Mouse (Mus musculus) bone marrow, adult 2 months (tissue): ENCODE results near the gene Txlna. TPM values are rescaled to one million over a fixed set of nuclear protein-coding genes. Genes with fewer than 3 reads are reported as not detected.

Experiments
- H3K27ac ChIP-seq: fragments of 200-500 bp; 2 replicates; pipeline ENCODE4 v1.5.1; 2012; ENCODE audit warnings: low read depth, mild to moderate bottlenecking, control low read depth, inconsistent platforms, low read length; ENCODE audit not compliant: control insufficient read depth, poor library complexity, insufficient read depth
- H3K4me1 ChIP-seq: fragments of 200-500 bp; 2 replicates; pipeline ENCODE4 v1.6.1; 2011; ENCODE audit warnings: low read length; ENCODE audit not compliant: control insufficient read depth, insufficient read depth
- H3K4me3 ChIP-seq: fragments of 200-500 bp; replicated peaks from 2 replicates; pipeline ENCODE3; 2011; ENCODE audit warnings: mild to moderate bottlenecking, low read depth, low read length, control low read depth; ENCODE audit not compliant: control insufficient read depth
- CTCF ChIP-seq: fragments of 200-500 bp; IDR thresholded peaks from 2 replicates; pipeline ENCODE4 v1.5.1; 2011; ENCODE audit warnings: low read length, control low read depth; ENCODE audit not compliant: control insufficient read depth, insufficient read depth
- POLR2A ChIP-seq: fragments of 200-500 bp; IDR thresholded peaks from 2 replicates; pipeline ENCODE4 v1.6.1; 2011; ENCODE audit warnings: low read depth, mild to moderate bottlenecking, control low read depth, low read length, borderline replicate concordance; ENCODE audit not compliant: control insufficient read depth
- WGBS: fragments of 180-500 bp; shearing (Covaris S2); methylation state at CpG from one replicate; pipeline ENCODE4 v1.1.7; 2018; 5-methylcytosine and 5-hydroxymethylcytosine counted together
- polyA plus RNA-seq: library from polyadenylated mRNA; stranded (reverse); fragments of >200 nt; gene quantifications from 2 replicates; pipeline ENCODE4 v1.2.4, GENCODE M21; 2011; ENCODE audit warnings: low replicate concordance; ENCODE audit not compliant: missing spikeins, insufficient read depth, insufficient read length

Gene Txlna
- polyA plus RNA-seq, 1 experiment: 43.7 TPM

- no peak for TF ChIP-seq POLR2A
- no peak for TF ChIP-seq CTCF
- Histone ChIP-seq H3K4me3 (no peak overlapping the region), H3K4me1 (no peaks in the 10 kb centered on the region), H3K27ac (no peak overlapping the region)
- 87% methylated on average over 3 of the region's 3 CpGs for WGBS
Observed at GRCm38 (mm10) chr4:129661584-129661983, 20.7 kb upstream of the Txlna start.

- Histone ChIP-seq H3K4me3 (no peak overlapping the region), H3K4me1 (no peaks in the 10 kb centered on the region), H3K27ac (no peak overlapping the region)
- TF ChIP-seq POLR2A (no peak), CTCF (no peak)
- WGBS: 92% methylated on average over 14 of the region's 14 CpGs
Observed at GRCm38 (mm10) chr4:129654770-129655169, 13.9 kb upstream of the Txlna start.

- H3K4me3 ChIP-seq: no peak overlapping the region
- TF ChIP-seq POLR2A (no peak), CTCF (no peak)
- H3K27ac ChIP-seq: no peak overlapping the region
- WGBS: 87% methylated on average over 8 of the region's 8 CpGs
- H3K4me1 ChIP-seq: no peaks in the 10 kb centered on the region
Observed at GRCm38 (mm10) chr4:129650359-129650758, 9.5 kb upstream of the Txlna start.

- H3K4me1 ChIP-seq: no peaks in the 10 kb centered on the region
- H3K4me3 ChIP-seq: no peak overlapping the region
- WGBS: 86% methylated on average over 1 of the region's 1 CpGs
- no peak for TF ChIP-seq CTCF
- no peak for TF ChIP-seq POLR2A
- H3K27ac ChIP-seq: no peak overlapping the region
Observed at GRCm38 (mm10) chr4:129648656-129649055, 7.8 kb upstream of the Txlna start.

GRCm38 (mm10) chr4:129645204-129645603 is 4.3 kb upstream of the Txlna start:
- no peaks in the 10 kb centered on the region for H3K4me1 ChIP-seq
- WGBS: 37% methylated on average over 6 of the region's 6 CpGs
- H3K27ac ChIP-seq: no peak overlapping the region
- H3K4me3 ChIP-seq: no peak overlapping the region
- TF ChIP-seq CTCF (no peak), POLR2A (no peak)

GRCm38 (mm10) chr4:129641756-129642155 is 891 bp upstream of the Txlna start:
- Histone ChIP-seq H3K4me3 (no peak overlapping the region), H3K27ac (no peak overlapping the region), H3K4me1 (no peaks in the 10 kb centered on the region)
- TF ChIP-seq CTCF: no peak
- no peak for TF ChIP-seq POLR2A
- WGBS: 61% methylated on average over 5 of the region's 5 CpGs

GRCm38 (mm10) chr4:129640101-129640637 is 696 bp downstream of the Txlna start:
- TF ChIP-seq CTCF (no peak), POLR2A (no peak)
- Histone ChIP-seq H3K4me1 (no peaks in the 10 kb centered on the region), H3K27ac (peak overlapping the region; percentile 85), H3K4me3 (peak overlapping the region; percentile 89)
- 1% methylated on average over 17 of the region's 17 CpGs for WGBS

GRCm38 (mm10) chr4:129639221-129639620 is 1.6 kb downstream of the Txlna start:
- 0 out of 2 replicates have a peak overlapping the region, but pooled peaks have one; percentile 24 for H3K27ac ChIP-seq
- no peak overlapping the region for H3K4me3 ChIP-seq

GRCm38 (mm10) chr4:129633852-129634251 is 7.0 kb downstream of the Txlna start:
- TF ChIP-seq POLR2A: no peak
- no peak for TF ChIP-seq CTCF
- 74% methylated on average over 6 of the region's 6 CpGs for WGBS
- Histone ChIP-seq H3K27ac (no peak overlapping the region), H3K4me1 (no peaks in the 10 kb centered on the region), H3K4me3 (no peak overlapping the region)

More at GRCm38 (mm10) chr4:129639221-129639620, 1.6 kb downstream of the Txlna start:
- H3K4me1 ChIP-seq: no peaks in the 10 kb centered on the region
- TF ChIP-seq CTCF (no peak), POLR2A (no peak)
- 86% methylated on average over 15 of the region's 15 CpGs for WGBS
